Mouse (Mus musculus): Measurements from ENCODE around the gene Plekha8. TPM values are rescaled to one million over a fixed set of nuclear protein-coding genes. Genes with fewer than 3 reads are reported as not detected.

Gene Plekha8
- polyA plus RNA-seq, 1 experiment from 2014 or later: 10.1 TPM

- ATAC-seq (ENCODE audit: low read depth) (no peak), DNase-seq (ENCODE audit: low spot score) (no peak)
- Histone ChIP-seq H3K9me3 (ENCODE audit: control insufficient read depth, low read length) (no peaks in the 10 kb centered on the region), H3K4me1 (ENCODE audit: control insufficient read depth, insufficient read depth, low read length) (no peaks in the 10 kb centered on the region), H3K4me2 (ENCODE audit: low read depth, low read length) (no peak overlapping the region), H3K27me3 (replicated peaks; ENCODE audit: control insufficient read depth, insufficient read depth, low read length) (no peaks in the 10 kb centered on the region), H3K4me3 (ENCODE audit: low read depth, low read length) (no peak overlapping the region), H3K36me3 (ENCODE audit: control insufficient read depth, insufficient read depth, low read length) (no peaks in the 10 kb centered on the region), H3K27ac (replicated peaks; ENCODE audit: low read depth, low read length) (no peak overlapping the region), H3K9ac (ENCODE audit: low read depth, low read length) (no peak overlapping the region)
- WGBS: 67% methylated on average over 1 of the region's 1 CpGs
These were observed 39.1 kb upstream of the Plekha8 start for GRCm38 (mm10) chr6:54555816-54556215.

- Histone ChIP-seq H3K4me3 (ENCODE audit: low read depth, low read length) (no peak overlapping the region), H3K4me1 (ENCODE audit: control insufficient read depth, insufficient read depth, low read length) (no peaks in the 10 kb centered on the region), H3K9ac (ENCODE audit: low read depth, low read length) (no peak overlapping the region), H3K27ac (replicated peaks; ENCODE audit: low read depth, low read length) (no peak overlapping the region), H3K4me2 (ENCODE audit: low read depth, low read length) (no peak overlapping the region), H3K36me3 (ENCODE audit: control insufficient read depth, insufficient read depth, low read length) (no peaks in the 10 kb centered on the region), H3K27me3 (replicated peaks; ENCODE audit: control insufficient read depth, insufficient read depth, low read length) (no peaks in the 10 kb centered on the region), H3K9me3 (ENCODE audit: control insufficient read depth, low read length) (no peaks in the 10 kb centered on the region)
- ATAC-seq (ENCODE audit: low read depth) (no peak), DNase-seq (ENCODE audit: low spot score) (no peak)
- 90% methylated on average over 7 of the region's 7 CpGs for WGBS
These were observed 37.2 kb upstream of the Plekha8 start for GRCm38 (mm10) chr6:54557671-54558070.

GRCm38 (mm10) chr6:54558466-54558865 is 36.4 kb upstream of the Plekha8 start:
- no peak for DNase-seq (ENCODE audit: low spot score)

GRCm38 (mm10) chr6:54562018-54562809 is 32.7 kb upstream of the Plekha8 start:
- Histone ChIP-seq H3K4me1 (ENCODE audit: control insufficient read depth, insufficient read depth, low read length) (peaks cover 4% of the 10 kb centered on the region; the same call in 1 of the 2 replicates), H3K27me3 (replicated peaks; ENCODE audit: control insufficient read depth, insufficient read depth, low read length) (no peaks in the 10 kb centered on the region), H3K27ac (replicated peaks; ENCODE audit: low read depth, low read length) (no peak overlapping the region), H3K4me2 (ENCODE audit: low read depth, low read length) (no peak overlapping the region), H3K9ac (ENCODE audit: low read depth, low read length) (no peak overlapping the region), H3K9me3 (ENCODE audit: control insufficient read depth, low read length) (no peaks in the 10 kb centered on the region), H3K36me3 (ENCODE audit: control insufficient read depth, insufficient read depth, low read length) (no peaks in the 10 kb centered on the region), H3K4me3 (ENCODE audit: low read depth, low read length) (no peak overlapping the region)
- DNase-seq (ENCODE audit: low spot score) (no peak), ATAC-seq (ENCODE audit: low read depth) (no peak)
- 67% methylated on average over 14 of the region's 17 CpGs for WGBS

More at GRCm38 (mm10) chr6:54558466-54558865, 36.4 kb upstream of the Plekha8 start:
- 66% methylated on average over 7 of the region's 7 CpGs for WGBS
- Histone ChIP-seq H3K4me2 (ENCODE audit: low read depth, low read length) (no peak overlapping the region), H3K9me3 (ENCODE audit: control insufficient read depth, low read length) (no peaks in the 10 kb centered on the region), H3K36me3 (ENCODE audit: control insufficient read depth, insufficient read depth, low read length) (no peaks in the 10 kb centered on the region), H3K9ac (ENCODE audit: low read depth, low read length) (no peak overlapping the region), H3K27ac (replicated peaks; ENCODE audit: low read depth, low read length) (no peak overlapping the region), H3K4me3 (ENCODE audit: low read depth, low read length) (no peak overlapping the region), H3K27me3 (replicated peaks; ENCODE audit: control insufficient read depth, insufficient read depth, low read length) (no peaks in the 10 kb centered on the region), H3K4me1 (ENCODE audit: control insufficient read depth, insufficient read depth, low read length) (no peaks in the 10 kb centered on the region)
- no peak for ATAC-seq (ENCODE audit: low read depth)

GRCm38 (mm10) chr6:54563561-54563960 is 31.4 kb upstream of the Plekha8 start:
- peaks cover 4% of the 10 kb centered on the region; the same call in 1 of the 2 replicates for H3K4me1 ChIP-seq (ENCODE audit: control insufficient read depth, insufficient read depth, low read length)
- WGBS: 77% methylated on average over 4 of the region's 4 CpGs
- ATAC-seq (ENCODE audit: low read depth): no peak
- H3K36me3 ChIP-seq (ENCODE audit: control insufficient read depth, insufficient read depth, low read length): no peaks in the 10 kb centered on the region
- no peaks in the 10 kb centered on the region for H3K27me3 ChIP-seq (replicated peaks; ENCODE audit: control insufficient read depth, insufficient read depth, low read length)
- no peak for DNase-seq (ENCODE audit: low spot score)
- no peak overlapping the region for H3K4me2 ChIP-seq (ENCODE audit: low read depth, low read length)
- no peak overlapping the region for H3K4me3 ChIP-seq (ENCODE audit: low read depth, low read length)
- no peak overlapping the region for H3K27ac ChIP-seq (replicated peaks; ENCODE audit: low read depth, low read length)
- H3K9me3 ChIP-seq (ENCODE audit: control insufficient read depth, low read length): no peaks in the 10 kb centered on the region
- no peak overlapping the region for H3K9ac ChIP-seq (ENCODE audit: low read depth, low read length)

GRCm38 (mm10) chr6:54564506-54564991 is 30.4 kb upstream of the Plekha8 start:
- peak overlapping the region; percentile 42; the same call in 1 of the 2 replicates for H3K27ac ChIP-seq (replicated peaks; ENCODE audit: low read depth, low read length)
- no peaks in the 10 kb centered on the region for H3K36me3 ChIP-seq (ENCODE audit: control insufficient read depth, insufficient read depth, low read length)

GRCm38 (mm10) chr6:54565012-54565411 is 29.9 kb upstream of the Plekha8 start:
- ATAC-seq (ENCODE audit: low read depth): peak; percentile 64
- WGBS: 13% methylated on average over 3 of the region's 3 CpGs
- peak; percentile 82 for DNase-seq (ENCODE audit: low spot score)
- H3K9ac ChIP-seq (ENCODE audit: low read depth, low read length): no peak overlapping the region
- H3K4me3 ChIP-seq (ENCODE audit: low read depth, low read length): peak overlapping the region; percentile 54; the same call in 1 of the 2 replicates
- H3K9me3 ChIP-seq (ENCODE audit: control insufficient read depth, low read length): no peaks in the 10 kb centered on the region
- no peaks in the 10 kb centered on the region for H3K27me3 ChIP-seq (replicated peaks; ENCODE audit: control insufficient read depth, insufficient read depth, low read length)
- peaks cover 7% of the 10 kb centered on the region; the same call in 1 of the 2 replicates for H3K4me1 ChIP-seq (ENCODE audit: control insufficient read depth, insufficient read depth, low read length)
- peak overlapping the region; percentile 87 for H3K4me2 ChIP-seq (ENCODE audit: low read depth, low read length)
- H3K36me3 ChIP-seq (ENCODE audit: control insufficient read depth, insufficient read depth, low read length): no peaks in the 10 kb centered on the region
- H3K27ac ChIP-seq (replicated peaks; ENCODE audit: low read depth, low read length): peak overlapping the region; percentile 42; the same call in 1 of the 2 replicates

More at GRCm38 (mm10) chr6:54564506-54564991, 30.4 kb upstream of the Plekha8 start:
- Histone ChIP-seq H3K27me3 (replicated peaks; ENCODE audit: control insufficient read depth, insufficient read depth, low read length) (no peaks in the 10 kb centered on the region), H3K9ac (ENCODE audit: low read depth, low read length) (no peak overlapping the region), H3K4me3 (ENCODE audit: low read depth, low read length) (0 out of 2 replicates have a peak overlapping the region, but pooled peaks have one; percentile 54), H3K4me2 (ENCODE audit: low read depth, low read length) (peak overlapping the region; percentile 87; the same call in 1 of the 2 replicates), H3K9me3 (ENCODE audit: control insufficient read depth, low read length) (no peaks in the 10 kb centered on the region), H3K4me1 (ENCODE audit: control insufficient read depth, insufficient read depth, low read length) (peaks cover 4% of the 10 kb centered on the region; the same call in 1 of the 2 replicates)
- 47% methylated on average over 9 of the region's 9 CpGs for WGBS
- ATAC-seq (ENCODE audit: low read depth): no peak
- peak; percentile 32 for DNase-seq (ENCODE audit: low spot score)

GRCm38 (mm10) chr6:54565665-54566545 is 29.0 kb upstream of the Plekha8 start, which contains the start of gene Scrn1:
TSS of gene Scrn1 (minus strand) at chr6:54566489.
- ATAC-seq (ENCODE audit: low read depth) (peak; percentile 91), DNase-seq (ENCODE audit: low spot score) (peak; percentile 92)
- peak within 1 kb of the TSS; percentile 60 for H3K9ac ChIP-seq (ENCODE audit: low read depth, low read length)
- no peaks in the 10 kb centered on the region for H3K36me3 ChIP-seq (ENCODE audit: control insufficient read depth, insufficient read depth, low read length)
- WGBS: 2% methylated on average over 32 of the region's 60 CpGs
- H3K27ac ChIP-seq (replicated peaks; ENCODE audit: low read depth, low read length): peak within 1 kb of the TSS; percentile 52; the same call in 1 of the 2 replicates
- H3K4me3 ChIP-seq (ENCODE audit: low read depth, low read length): peak within 1 kb of the TSS; percentile 54
- H3K4me2 ChIP-seq (ENCODE audit: low read depth, low read length): peak within 1 kb of the TSS; percentile 87
- H3K9me3 ChIP-seq (ENCODE audit: control insufficient read depth, low read length): no peaks in the 10 kb centered on the region
- peaks cover 7% of the 10 kb centered on the region; the same call in 1 of the 2 replicates for H3K4me1 ChIP-seq (ENCODE audit: control insufficient read depth, insufficient read depth, low read length)
- no peaks in the 10 kb centered on the region for H3K27me3 ChIP-seq (replicated peaks; ENCODE audit: control insufficient read depth, insufficient read depth, low read length)

All from embryonic facial prominence, embryonic 14.5 days (tissue).